Mouse (Mus musculus) brain, adult 10 weeks (tissue): ENCODE data around the gene Cyb5d1. TPM values are rescaled to one million over a fixed set of nuclear protein-coding genes. Genes with fewer than 3 reads are reported as not detected.

ENCODE experiments used
- polyA plus RNA-seq: library from polyadenylated mRNA; stranded (reverse); fragments of 350-450 nt; fragmentation: Illumina TruSeq; extraction: RNeasy Lipid Tissue Mini Kit (QIAGEN cat#74804); gene quantifications from one replicate; pipeline ENCODE4 v1.2.3, GENCODE M21; 2015; ENCODE audit warnings: low read depth, low replicate concordance

Gene Cyb5d1
- 37.8 TPM for polyA plus RNA-seq

GRCm38 (mm10) chr11:69395235-69395633, at the start of gene Cyb5d1, which contains the start of gene Naa38:
Gene Cyb5d1, minus strand, starts transcription at chr11:69395631.
Gene Naa38, plus strand, starts transcription at chr11:69395487.

DNA sequence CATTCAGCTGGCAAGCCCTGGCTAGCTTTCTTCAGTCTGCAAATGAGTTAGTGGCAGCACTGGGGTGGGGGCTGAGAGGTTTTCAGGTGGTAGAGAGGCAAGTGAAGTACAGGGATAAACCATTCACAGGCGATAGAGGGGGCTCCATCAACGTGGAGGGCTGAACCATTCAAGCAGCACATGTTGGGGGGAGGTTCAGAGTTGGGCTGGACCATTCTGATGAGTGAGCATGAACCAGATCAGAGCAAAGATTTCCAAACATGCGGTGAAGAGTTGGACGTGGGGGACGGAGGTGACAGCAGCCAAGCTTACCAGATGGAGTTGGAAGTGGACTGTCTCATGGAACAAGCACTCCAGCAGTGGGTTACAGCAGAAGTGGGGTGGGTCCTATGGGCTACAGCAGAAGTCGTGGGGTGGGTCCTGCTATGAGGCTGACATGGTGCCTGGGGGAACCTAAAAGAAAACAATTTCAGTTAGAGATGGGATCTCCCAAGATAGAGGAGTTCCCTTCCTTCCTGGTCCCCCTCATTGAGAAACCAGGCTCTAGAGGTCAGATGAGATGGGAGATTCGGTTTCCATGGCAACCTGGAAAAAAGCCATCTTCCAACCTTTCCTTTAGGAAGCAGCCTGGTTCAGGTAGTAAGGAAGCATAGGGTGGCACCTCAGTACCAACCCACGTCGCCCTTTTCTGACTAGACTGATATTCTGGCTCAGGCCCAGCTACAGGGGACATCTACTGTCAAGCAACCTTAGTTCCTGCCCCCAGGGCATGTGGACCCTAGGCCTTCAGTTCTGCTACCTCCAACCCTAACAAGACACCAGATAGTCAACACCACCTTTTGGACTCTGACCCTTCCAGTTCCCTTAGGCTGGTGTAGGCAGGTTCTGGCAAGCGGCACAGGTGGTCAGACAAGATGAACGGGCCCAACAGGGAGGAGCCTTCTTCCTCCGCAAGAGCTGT, 18.1 kb upstream of the Cyb5d1 start, which contains the start of gene Kdm6b:
TSS of gene Kdm6b (minus strand) at position 455 of the 961 bp plus-strand sequence.

DNA sequence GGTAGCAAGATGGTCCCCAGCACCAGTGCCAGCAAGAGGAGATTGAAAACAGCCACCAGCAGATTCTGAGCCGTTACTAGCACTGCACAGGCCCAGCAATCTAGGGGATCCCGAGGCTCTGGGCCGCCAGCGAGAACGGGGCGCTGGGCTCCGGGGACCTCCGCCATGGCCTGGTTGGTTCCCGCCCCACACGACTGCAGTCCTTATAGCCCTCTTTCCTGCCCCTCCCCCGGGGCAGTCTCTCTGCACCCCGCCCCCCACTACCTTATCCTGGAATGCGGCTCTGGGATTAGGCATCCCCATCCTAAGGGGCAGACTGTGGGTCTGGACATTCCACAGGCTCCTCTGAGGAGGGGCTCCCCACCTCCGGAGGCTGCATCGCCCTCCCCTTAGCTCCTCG, 2.6 kb upstream of the Cyb5d1 start, which contains the start of gene Tmem88:
TSS of gene Tmem88 (minus strand) at position 176 of the 400 bp plus-strand sequence.

DNA sequence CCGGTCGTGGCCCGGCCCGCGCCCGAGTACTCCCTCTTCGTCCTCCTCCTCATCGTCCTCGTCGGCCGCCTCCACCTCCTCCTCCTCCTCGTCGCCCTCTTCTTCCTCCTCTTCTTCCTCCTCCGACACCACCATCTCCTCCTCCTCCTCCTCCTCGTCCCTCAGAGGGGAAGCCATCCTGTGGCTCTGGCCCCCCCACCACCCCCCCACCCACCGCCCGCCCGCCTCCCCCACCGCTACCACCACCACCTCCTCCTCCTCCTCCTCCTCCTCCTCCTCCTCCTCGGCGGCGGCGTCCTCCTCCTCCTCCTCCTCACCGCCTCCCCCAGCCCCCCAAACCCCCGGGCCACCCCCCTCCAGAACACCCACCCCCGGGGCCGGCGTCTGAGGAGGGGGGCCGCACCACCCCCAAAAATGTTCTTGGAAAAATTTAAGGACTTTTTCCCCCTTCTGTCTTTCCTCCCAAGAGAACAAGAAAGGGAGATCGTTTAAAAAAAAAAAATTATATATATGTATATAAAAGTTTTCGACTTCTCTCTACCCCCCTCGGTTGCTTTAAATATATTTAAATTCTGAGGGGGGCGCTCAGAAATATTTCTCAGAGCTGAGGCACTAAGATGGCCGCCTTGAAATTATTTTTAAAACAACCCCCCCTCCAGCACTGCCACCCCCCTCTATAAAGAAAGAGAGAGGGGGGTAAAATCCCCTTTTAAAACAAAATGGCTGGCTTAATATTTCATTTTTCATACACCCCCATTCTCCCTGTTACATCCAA, 26.0 kb downstream of the Cyb5d1 start, which contains the start of gene Chd3:
TSS of gene Chd3 (minus strand) at position 192 of the 775 bp plus-strand sequence.

Other genes starting within 250 kb of the Cyb5d1 start
- gene Alox12b, start 238.6 kb downstream of the Cyb5d1 start, polyA plus RNA-seq = 4.0 TPM
- gene Alox8, start 197.8 kb downstream of the Cyb5d1 start, polyA plus RNA-seq = 3.5 TPM
- 1.1 TPM for gene Gucy2e, start 158.6 kb downstream of the Cyb5d1 start, polyA plus RNA-seq
- gene Cntrob, start 71.9 kb downstream of the Cyb5d1 start, polyA plus RNA-seq = 16.5 TPM
- gene Trappc1, start 71.7 kb downstream of the Cyb5d1 start, polyA plus RNA-seq = 92.5 TPM
- 83.2 TPM for gene Kcnab3, start 69.4 kb downstream of the Cyb5d1 start, polyA plus RNA-seq
- gene Rnf227, start 55.2 kb downstream of the Cyb5d1 start, polyA plus RNA-seq = 217 TPM
- gene Chd3, start 26.2 kb downstream of the Cyb5d1 start, polyA plus RNA-seq = 218 TPM
- 175 TPM for gene Naa38, start 144 bp downstream of the Cyb5d1 start, polyA plus RNA-seq
- gene Tmem88, start 2.6 kb upstream of the Cyb5d1 start, polyA plus RNA-seq = 2.1 TPM
- 8.6 TPM for gene Kdm6b, start 18.0 kb upstream of the Cyb5d1 start, polyA plus RNA-seq
- 1.4 TPM for gene Dnah2, start 153.5 kb upstream of the Cyb5d1 start, polyA plus RNA-seq
- 78.5 TPM for gene Efnb3, start 164.6 kb upstream of the Cyb5d1 start, polyA plus RNA-seq
- 12.1 TPM for gene Wrap53, start 184.6 kb upstream of the Cyb5d1 start, polyA plus RNA-seq
- gene Trp53, start 184.7 kb upstream of the Cyb5d1 start, polyA plus RNA-seq = 21.0 TPM
- gene Atp1b2, start 210.3 kb upstream of the Cyb5d1 start, polyA plus RNA-seq = 372 TPM
- gene Shbg, start 222.3 kb upstream of the Cyb5d1 start, polyA plus RNA-seq = not detected
- gene Sat2, start 226.4 kb upstream of the Cyb5d1 start, polyA plus RNA-seq = 20.6 TPM
- 92.2 TPM for gene Fxr2, start 237.4 kb upstream of the Cyb5d1 start, polyA plus RNA-seq